ENCODE assay signal across 35 mouse cellular contexts in the genomic region with DNA sequence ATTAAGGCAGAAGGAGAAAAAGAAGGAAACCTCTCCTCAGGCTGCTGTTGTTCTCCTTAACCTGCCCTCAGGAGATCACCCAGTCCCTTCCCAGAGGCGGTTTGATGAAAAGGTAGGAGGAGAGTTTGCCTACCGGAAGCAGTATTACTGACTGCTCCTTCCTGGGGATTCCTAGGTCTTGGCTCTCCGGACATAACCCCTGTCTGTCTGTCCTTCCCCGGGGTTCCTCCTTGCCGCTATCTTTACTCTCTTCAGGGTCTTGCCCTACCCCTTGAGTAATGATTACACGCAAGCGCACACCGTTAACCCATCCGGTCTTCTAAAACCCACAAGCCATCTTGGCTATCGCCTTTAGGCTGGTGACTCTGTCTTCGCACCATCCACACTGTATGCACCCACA. TPM values are rescaled to one million over a fixed set of nuclear protein-coding genes. Genes with fewer than 3 reads are reported as not detected.
DNase-seq lines count a peak whose midpoint lies in the region; ATAC-seq and TF ChIP-seq lines count a peak whose summit lies in the region.
"Had no signal": no experiment of that assay in that cellular context is flagged by ENCODE, and none has a peak within 500 bp of the region (broad histone marks: within the 10 kb centered on the region; RNA-seq: fewer than 3 reads in every experiment).

No protein-coding gene starts in this region.

- peak overlapping the region; percentile 78 for H3K4me3 ChIP-seq in E14TG2a.4 (replicated peaks; ENCODE audit: low read length)
- peak overlapping the region; percentile 58 to 64 for H3K4me3 ChIP-seq in ES-E14 (ENCODE audit: insufficient read depth in 1 of 2, low read depth in 1 of 2, low read length in 2 of 2, poor library complexity in 1 of 2, severe bottlenecking in 1 of 2)
- H3K4me3 ChIP-seq in kidney, postnatal 0 days (replicated peaks; ENCODE audit: low read depth, low read length): no peak overlapping the region
- no peak overlapping the region for H3K4me3 ChIP-seq in hindbrain, embryonic 10.5 days
- no peak overlapping the region for H3K4me3 ChIP-seq in forebrain, embryonic 10.5 days
- H3K4me3 ChIP-seq: embryonic facial prominence, embryonic 12.5 days; forebrain, embryonic 15.5 days; gastrocnemius, adult 2 months; heart, embryonic 13.5 days; hindbrain, embryonic 15.5 days; midbrain, embryonic 15.5 days; neural tube, embryonic 15.5 days had no signal

- H3K9ac ChIP-seq in ES-E14 (ENCODE audit: insufficient read depth, low read depth, low read length, poor library complexity, severe bottlenecking): peak overlapping the region; percentile 50
- no peak overlapping the region for H3K9ac ChIP-seq in kidney, postnatal 0 days (ENCODE audit: low read depth, low read length)
- H3K9ac ChIP-seq: embryonic facial prominence, embryonic 12.5 days; forebrain, embryonic 15.5 days; heart, embryonic 13.5 days; hindbrain, embryonic 15.5 days; liver, embryonic 14.5 days; midbrain, embryonic 15.5 days; neural tube, embryonic 15.5 days had no signal

- DNase-seq in kidney, adult 18-20 months: peak; percentile 24
- no peak for DNase-seq in kidney, postnatal 10 days
- peak; percentile 22 for DNase-seq in ES-E14 (ENCODE audit: low read depth, low spot score)
- no peak for DNase-seq in kidney, postnatal 0 days (ENCODE audit: low spot score)
- DNase-seq in hindbrain, embryonic 10.5 days (ENCODE audit: low spot score): no peak
- DNase-seq in forebrain, embryonic 10.5 days (ENCODE audit: extremely low spot score, low spot score): no peak
- DNase-seq: adrenal gland, postnatal 14 days; cerebellum, adult 11-12 months; cerebellum, adult 9-11 months; embryo, embryonic 11 days; gastrocnemius, adult 2 months; gastrocnemius, postnatal 36 days; heart, postnatal 10 days; left cerebral cortex, postnatal 4 days; lung, adult 2 months; lung, postnatal 10 days; spleen, adult 18-20 months; thymus, adult 2 months; thymus, postnatal 36 days had no signal

- H3K4me1 ChIP-seq in E14TG2a.4 (replicated peaks; ENCODE audit: low read depth, low read length) (peaks cover 57% of the 10 kb centered on the region), ES-E14 (ENCODE audit: control insufficient read depth in 2 of 2, insufficient read depth in 2 of 2, low read length in 2 of 2, poor library complexity in 1 of 2) (peaks cover 2 to 7% of the 10 kb centered on the region in 2 experiments; a peak in 1 of 4 replicates)
- peaks cover 4% of the 10 kb centered on the region; the same call in 1 of the 2 replicates for H3K4me1 ChIP-seq in kidney, postnatal 0 days (replicated peaks; ENCODE audit: insufficient read depth, low read length)
- peaks cover 30% of the 10 kb centered on the region for H3K4me1 ChIP-seq in hindbrain, embryonic 10.5 days (replicated peaks)
- peaks cover 13% of the 10 kb centered on the region for H3K4me1 ChIP-seq in forebrain, embryonic 10.5 days
- H3K4me1 ChIP-seq: forebrain, embryonic 15.5 days; heart, embryonic 13.5 days had no signal

- peaks cover 24% of the 10 kb centered on the region for H3K36me3 ChIP-seq in E14TG2a.4 (ENCODE audit: insufficient read depth, low read length)
- peaks cover 8% of the 10 kb centered on the region for H3K36me3 ChIP-seq in ES-E14 (ENCODE audit: control insufficient read depth, insufficient read depth, low read length, poor library complexity, severe bottlenecking)
- no peaks in the 10 kb centered on the region for H3K36me3 ChIP-seq in kidney, postnatal 0 days (ENCODE audit: insufficient read depth, low read length)
- H3K36me3 ChIP-seq in hindbrain, embryonic 10.5 days: no peaks in the 10 kb centered on the region
- no peaks in the 10 kb centered on the region for H3K36me3 ChIP-seq in forebrain, embryonic 10.5 days (replicated peaks)
- H3K36me3 ChIP-seq: embryonic facial prominence, embryonic 12.5 days; forebrain, embryonic 15.5 days; G1E; heart, embryonic 13.5 days; hindbrain, embryonic 15.5 days; midbrain, embryonic 15.5 days; neural tube, embryonic 15.5 days had no signal

- TF ChIP-seq CTCF in E14TG2a.4 (conservative IDR thresholded peaks at IDR 0.05; ENCODE audit: low read length): no peak
- TF ChIP-seq CTCF in kidney, postnatal 0 days (IDR thresholded peaks at IDR 0.05; ENCODE audit: low read depth): no peak

- no peak overlapping the region for H3K4me2 ChIP-seq in kidney, postnatal 0 days (ENCODE audit: low read length)
- H3K4me2 ChIP-seq: embryonic facial prominence, embryonic 12.5 days; forebrain, embryonic 15.5 days; heart, embryonic 13.5 days; hindbrain, embryonic 15.5 days; midbrain, embryonic 15.5 days had no signal

- no peaks in the 10 kb centered on the region for H3K27me3 ChIP-seq in E14TG2a.4 (ENCODE audit: insufficient read depth, low read length)
- H3K27me3 ChIP-seq in kidney, postnatal 0 days (ENCODE audit: insufficient read depth, low read length): no peaks in the 10 kb centered on the region
- H3K27me3 ChIP-seq in hindbrain, embryonic 10.5 days (ENCODE audit: insufficient read depth, poor library complexity, severe bottlenecking): peaks cover 6% of the 10 kb centered on the region; the same call in 1 of the 2 replicates
- H3K27me3 ChIP-seq in forebrain, embryonic 10.5 days (ENCODE audit: poor library complexity, severe bottlenecking): peaks cover 18% of the 10 kb centered on the region; the same call in 1 of the 2 replicates
- H3K27me3 ChIP-seq: embryonic facial prominence, embryonic 12.5 days; hindbrain, embryonic 15.5 days; midbrain, embryonic 15.5 days; neural tube, embryonic 15.5 days had no signal

- WGBS in kidney, postnatal 0 days: 79% methylated on average over 11 of the region's 11 CpGs
- WGBS in hindbrain, embryonic 10.5 days: 90% methylated on average over 11 of the region's 11 CpGs
- 94% methylated on average over 11 of the region's 11 CpGs for WGBS in forebrain, embryonic 10.5 days

- H3K27ac ChIP-seq in ES-E14 (ENCODE audit: insufficient read depth, low read depth, low read length, poor library complexity, severe bottlenecking): peak overlapping the region; percentile 92
- H3K27ac ChIP-seq in kidney, postnatal 0 days: peak overlapping the region; percentile 57
- no peak overlapping the region for H3K27ac ChIP-seq in hindbrain, embryonic 10.5 days
- H3K27ac ChIP-seq in forebrain, embryonic 10.5 days: no peak overlapping the region
- H3K27ac ChIP-seq: embryonic facial prominence, embryonic 12.5 days; forebrain, embryonic 15.5 days; heart, embryonic 13.5 days; hindbrain, embryonic 15.5 days; liver, embryonic 14.5 days; macrophage; midbrain, embryonic 15.5 days; neural tube, embryonic 15.5 days had no signal

- H3K9me3 ChIP-seq in E14TG2a.4 (ENCODE audit: low read length) (no peaks in the 10 kb centered on the region), ES-E14 (ENCODE audit: control insufficient read depth, insufficient read depth, low read depth, low read length) (no peaks in the 10 kb centered on the region)
- no peaks in the 10 kb centered on the region for H3K9me3 ChIP-seq in kidney, postnatal 0 days (replicated peaks; ENCODE audit: low read length)
- H3K9me3 ChIP-seq in hindbrain, embryonic 10.5 days: no peaks in the 10 kb centered on the region
- H3K9me3 ChIP-seq in forebrain, embryonic 10.5 days: no peaks in the 10 kb centered on the region
- H3K9me3 ChIP-seq: embryonic facial prominence, embryonic 12.5 days; forebrain, embryonic 15.5 days; G1E; heart, embryonic 13.5 days; hindbrain, embryonic 15.5 days; midbrain, embryonic 15.5 days; neural tube, embryonic 15.5 days had no signal

- no peak for ATAC-seq in kidney, postnatal 0 days (replicated peaks; ENCODE audit: low FRiP score, low read depth)
- ATAC-seq: forebrain, embryonic 15.5 days; inflammation-experienced regulatory T-cells, adult 6 months; midbrain, embryonic 15.5 days had no signal

- in situ Hi-C loops in ES-E14 (cut with MboI; ENCODE audit: low sequenced_read_pairs in 2 of 2, unreplicated experiment in 2 of 2): no loop called here

TF ChIP-seq in ES-E14, 5 proteins besides CTCF, POLR2A, EP300 and RAD21:
- TF ChIP-seq MAFK (IDR thresholded peaks at IDR 0.05; ENCODE audit: insufficient read depth, low read depth, low read length) (no peak), HCFC1 (IDR thresholded peaks at IDR 0.05; ENCODE audit: borderline replicate concordance, insufficient read depth, low read length) (no peak), ZC3H11A (IDR thresholded peaks at IDR 0.05; ENCODE audit: borderline replicate concordance, low read depth, low read length) (no peak), ZNF384 (IDR thresholded peaks at IDR 0.05; ENCODE audit: low read depth, low read length) (no peak), CHD2 (IDR thresholded peaks at IDR 0.05; ENCODE audit: low read depth, low read length) (no peak)

RNA-seq across cellular contexts. Expression of gene Hoxa1, which starts 54.0 kb away (rescaled TPM):
- 1.1 and 3.5 TPM in 2 replicates for total RNA-seq in ES-E14 (2012; rRNA removed)
- 0.33 and 0.64 TPM in 2 replicates for polyA plus RNA-seq in kidney, postnatal 0 days (2015; fragmentation: Nextera tagmentation; extraction: Ambion mirVana)
- polyA plus RNA-seq in hindbrain, embryonic 10.5 days (2016; fragmentation: Nextera tagmentation; extraction: Ambion mirVana): 0.77 and 1.4 TPM in 2 replicates
- not detected in 2 replicates for polyA plus RNA-seq in forebrain, embryonic 10.5 days (2016; fragmentation: Nextera tagmentation; extraction: Ambion mirVana)
- total RNA-seq: hematopoietic stem cell, adult 5-6 weeks; layer of hippocampus, adult 8-10 months; layer of hippocampus, postnatal 25 days; left cerebral cortex, adult 8-10 months; left cerebral cortex, postnatal 4 days; megakaryocyte-erythroid progenitor cell, adult 5-6 weeks had no signal
- polyA plus RNA-seq: forebrain, embryonic 15.5 days; G1E; inflammation-experienced regulatory T-cells, adult 6 months had no signal

Comparison
In these comparisons a context has a peak if more than half of its experiments do, and no peak if none do; other contexts are left out.
1. DNase-seq: peak in kidney, adult 18-20 months (single experiment) and ES-E14 (single experiment); none in kidney, postnatal 10 days (single experiment), kidney, postnatal 0 days (single experiment), hindbrain, embryonic 10.5 days (single experiment) and forebrain, embryonic 10.5 days (single experiment).
2. H3K4me3 ChIP-seq: peak in E14TG2a.4 (single experiment) and ES-E14 (2 of 2); none in kidney, postnatal 0 days (single experiment), hindbrain, embryonic 10.5 days (single experiment) and forebrain, embryonic 10.5 days (single experiment).
3. H3K27ac ChIP-seq: peak in ES-E14 (single experiment) and kidney, postnatal 0 days (single experiment); none in hindbrain, embryonic 10.5 days (single experiment) and forebrain, embryonic 10.5 days (single experiment).